Mouse (Mus musculus): ENCODE measurements around the gene Pygm.

DNA sequence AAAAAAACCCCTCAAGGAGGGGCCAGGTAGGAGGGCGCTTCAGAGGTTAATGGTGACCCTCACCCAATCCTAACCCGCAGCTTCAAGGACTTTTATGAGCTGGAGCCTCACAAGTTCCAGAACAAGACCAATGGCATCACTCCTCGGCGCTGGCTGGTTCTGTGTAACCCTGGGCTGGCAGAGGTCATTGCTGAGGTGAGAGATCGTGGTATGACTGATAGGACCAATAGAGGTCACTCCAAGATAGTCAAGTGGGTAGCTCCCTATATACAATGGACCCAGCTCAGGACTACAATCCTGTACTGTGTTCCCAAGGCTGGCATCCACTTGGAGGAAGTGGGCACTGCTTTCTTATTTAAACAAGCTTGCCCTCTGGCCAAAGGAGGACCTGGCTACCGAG, 6.1 kb downstream of the Pygm start:
- TF ChIP-seq CTCF (IDR thresholded peaks at IDR 0.05; ENCODE audit: low read depth) (no peak), EP300 (IDR thresholded peaks at IDR 0.05; ENCODE audit: low read depth) (no peak)
